Mouse (Mus musculus) midbrain, embryonic 12.5 days (tissue): Measurements from ENCODE around the gene Crls1. TPM values are rescaled to one million over a fixed set of nuclear protein-coding genes. Genes with fewer than 3 reads are reported as not detected.

Experiments used
- ATAC-seq: fragments of 200-750 bp; cut with Nextera tagmentation; 2 replicates; pipeline ENCODE4 v1.8.0; 2017; ENCODE audit warnings: low read depth, moderate TSS enrichment, moderate library complexity; ENCODE audit not compliant: low FRiP score
- H3K27ac ChIP-seq: fragments of 300-500 bp; sonication (generic); replicated peaks from 2 replicates; pipeline ENCODE4 v1.5.1; 2016; ENCODE audit warnings: mild to moderate bottlenecking
- H3K27me3 ChIP-seq: fragments of 300-500 bp; sonication (generic); 2 replicates; pipeline ENCODE4 v1.6.1; 2016; ENCODE audit warnings: mild to moderate bottlenecking
- H3K36me3 ChIP-seq: fragments of 300-500 bp; sonication (generic); 2 replicates; pipeline ENCODE4 v1.6.1; 2016
- H3K4me1 ChIP-seq: fragments of 300-500 bp; sonication (generic); 2 replicates; pipeline ENCODE4 v1.6.1; 2016
- H3K4me2 ChIP-seq: fragments of 300-500 bp; sonication (generic); replicated peaks from 2 replicates; pipeline ENCODE4 v1.6.1; 2016; ENCODE audit warnings: mild to moderate bottlenecking, moderate library complexity
- H3K4me3 ChIP-seq: fragments of 300-500 bp; sonication (generic); 2 replicates; pipeline ENCODE4 v1.5.1; 2016; ENCODE audit warnings: mild to moderate bottlenecking
- H3K9ac ChIP-seq: fragments of 300-500 bp; sonication (generic); replicated peaks from 2 replicates; pipeline ENCODE4 v1.6.1; 2016; ENCODE audit warnings: mild to moderate bottlenecking, moderate library complexity
- H3K9me3 ChIP-seq: fragments of 300-500 bp; sonication (generic); 2 replicates; pipeline ENCODE4 v1.6.1; 2016; ENCODE audit warnings: mild to moderate bottlenecking
- WGBS: fragments of 180-500 bp; shearing (Covaris S2); methylation state at CpG from one replicate; pipeline ENCODE4 v1.1.7; 2016; 5-methylcytosine and 5-hydroxymethylcytosine counted together
- polyA plus RNA-seq: library from polyadenylated mRNA; unstranded; fragments of >200 nt; fragmentation: Nextera tagmentation; extraction: Ambion mirVana; gene quantifications from 2 replicates; pipeline ENCODE4 v1.2.1, GENCODE M21; 2016

Crls1 gene
- polyA plus RNA-seq, result 22.1 and 25.8 TPM in 2 replicates

- H3K9ac ChIP-seq, result peak within 1 kb of the TSS; percentile 92
- no peaks in the 10 kb centered on the region for H3K9me3 ChIP-seq
- H3K4me3 ChIP-seq, result peak within 1 kb of the TSS; percentile 99
- ATAC-seq, result peak; percentile 94
- peak within 1 kb of the TSS; percentile 74 for H3K4me2 ChIP-seq
- H3K27me3 ChIP-seq, result no peaks in the 10 kb centered on the region
- peaks cover 13% of the 10 kb centered on the region for H3K4me1 ChIP-seq
- peak within 1 kb of the TSS; percentile 77 for H3K27ac ChIP-seq
- WGBS, result under 1% methylated on average over 80 of the region's 96 CpGs
- H3K36me3 ChIP-seq, result peaks cover 17% of the 10 kb centered on the region
Observed at GRCm38 (mm10) chr2:132846407-132847358, at the start of gene Crls1. Crls1 (plus strand) TSS chr2:132846666.

- Histone ChIP-seq H3K4me3 (no peak overlapping the region), H3K27ac (no peak overlapping the region), H3K4me1 (no peaks in the 10 kb centered on the region), H3K36me3 (peaks cover 47% of the 10 kb centered on the region), H3K27me3 (no peaks in the 10 kb centered on the region), H3K9me3 (no peaks in the 10 kb centered on the region), H3K4me2 (no peak overlapping the region), H3K9ac (no peak overlapping the region)
- no peak for ATAC-seq
- 91% methylated on average over 2 of the region's 2 CpGs for WGBS
Observed at GRCm38 (mm10) chr2:132802976-132803375, 43.5 kb upstream of the Crls1 start.

- ATAC-seq, result peak; percentile 100
- peaks cover 24% of the 10 kb centered on the region for H3K36me3 ChIP-seq
- H3K4me3 ChIP-seq, result peak within 1 kb of the TSS; percentile 88
- WGBS, result under 1% methylated on average over 59 of the region's 59 CpGs
- peak within 1 kb of the TSS; percentile 73 for H3K9ac ChIP-seq
- H3K9me3 ChIP-seq, result no peaks in the 10 kb centered on the region
- peak within 1 kb of the TSS; percentile 67 for H3K27ac ChIP-seq
- H3K27me3 ChIP-seq, result no peaks in the 10 kb centered on the region
- peaks cover 18% of the 10 kb centered on the region for H3K4me1 ChIP-seq
- peak within 1 kb of the TSS; percentile 89 for H3K4me2 ChIP-seq
Observed at GRCm38 (mm10) chr2:132815608-132816314, 30.7 kb upstream of the Crls1 start, which contains the start of the genes Trmt6 and Mcm8. Trmt6 (minus strand) TSS chr2:132816055. Mcm8 (plus strand) TSS chr2:132816141.

- H3K36me3 ChIP-seq, result peaks cover 11% of the 10 kb centered on the region
- WGBS, result 89% methylated on average over 4 of the region's 4 CpGs
Observed at GRCm38 (mm10) chr2:132841071-132841470, 5.4 kb upstream of the Crls1 start.

GRCm38 (mm10) chr2:132847581-132847980 is 1.1 kb downstream of the Crls1 start:
- Histone ChIP-seq H3K4me2 (peak overlapping the region; percentile 74), H3K9ac (peak overlapping the region; percentile 92), H3K9me3 (no peaks in the 10 kb centered on the region), H3K4me1 (peaks cover 13% of the 10 kb centered on the region), H3K27me3 (no peaks in the 10 kb centered on the region), H3K36me3 (peaks cover 23% of the 10 kb centered on the region), H3K27ac (no peak overlapping the region), H3K4me3 (peak overlapping the region; percentile 99)
- 0 out of 2 replicates have a peak, but pooled peaks have one; percentile 3 for ATAC-seq
- 53% methylated on average over 7 of the region's 7 CpGs for WGBS

More at GRCm38 (mm10) chr2:132841071-132841470, 5.4 kb upstream of the Crls1 start:
- no peak overlapping the region for H3K4me3 ChIP-seq
- H3K4me2 ChIP-seq, result no peak overlapping the region
- no peak overlapping the region for H3K9ac ChIP-seq
- H3K9me3 ChIP-seq, result no peaks in the 10 kb centered on the region
- ATAC-seq, result no peak
- H3K27ac ChIP-seq, result no peak overlapping the region
- H3K27me3 ChIP-seq, result no peaks in the 10 kb centered on the region
- no peaks in the 10 kb centered on the region for H3K4me1 ChIP-seq

- H3K4me2 ChIP-seq, result peak overlapping the region; percentile 74
Observed at GRCm38 (mm10) chr2:132848361-132848760, 1.9 kb downstream of the Crls1 start.

GRCm38 (mm10) chr2:132849141-132849540 is 2.7 kb downstream of the Crls1 start:
- H3K9ac ChIP-seq, result no peak overlapping the region
- H3K4me1 ChIP-seq, result peaks cover 13% of the 10 kb centered on the region
- no peaks in the 10 kb centered on the region for H3K27me3 ChIP-seq
- no peaks in the 10 kb centered on the region for H3K9me3 ChIP-seq
- H3K4me3 ChIP-seq, result no peak overlapping the region
- no peak overlapping the region for H3K27ac ChIP-seq
- 94% methylated on average over 6 of the region's 6 CpGs for WGBS
- peaks cover 23% of the 10 kb centered on the region for H3K36me3 ChIP-seq
- ATAC-seq, result no peak
- no peak overlapping the region for H3K4me2 ChIP-seq

More at GRCm38 (mm10) chr2:132848361-132848760, 1.9 kb downstream of the Crls1 start:
- Histone ChIP-seq H3K36me3 (peaks cover 23% of the 10 kb centered on the region), H3K9me3 (no peaks in the 10 kb centered on the region), H3K9ac (no peak overlapping the region), H3K4me3 (no peak overlapping the region), H3K27ac (no peak overlapping the region), H3K4me1 (peaks cover 13% of the 10 kb centered on the region), H3K27me3 (no peaks in the 10 kb centered on the region)
- WGBS, result 88% methylated on average over 4 of the region's 4 CpGs
- no peak for ATAC-seq

- WGBS, result 90% methylated on average over 1 of the region's 1 CpGs
- H3K9me3 ChIP-seq, result no peaks in the 10 kb centered on the region
- ATAC-seq, result no peak
- H3K27me3 ChIP-seq, result no peaks in the 10 kb centered on the region
- no peak overlapping the region for H3K27ac ChIP-seq
- no peak overlapping the region for H3K9ac ChIP-seq
- H3K36me3 ChIP-seq, result peaks cover 23% of the 10 kb centered on the region
- no peak overlapping the region for H3K4me3 ChIP-seq
- peaks cover 5% of the 10 kb centered on the region for H3K4me1 ChIP-seq
- H3K4me2 ChIP-seq, result no peak overlapping the region
Observed at GRCm38 (mm10) chr2:132853051-132853450, 6.6 kb downstream of the Crls1 start.

GRCm38 (mm10) chr2:132856333-132856732 is 9.9 kb downstream of the Crls1 start:
- H3K27ac ChIP-seq, result no peak overlapping the region
- no peaks in the 10 kb centered on the region for H3K9me3 ChIP-seq
- H3K4me3 ChIP-seq, result no peak overlapping the region
- H3K4me2 ChIP-seq, result no peak overlapping the region
- no peak for ATAC-seq
- no peak overlapping the region for H3K9ac ChIP-seq
- no peaks in the 10 kb centered on the region for H3K4me1 ChIP-seq
- WGBS, result 82% methylated on average over 5 of the region's 5 CpGs
- peaks cover 9% of the 10 kb centered on the region; the same call in 1 of the 2 replicates for H3K36me3 ChIP-seq
- H3K27me3 ChIP-seq, result no peaks in the 10 kb centered on the region

GRCm38 (mm10) chr2:132860435-132860834 is 14.0 kb downstream of the Crls1 start:
- H3K27ac ChIP-seq, result no peak overlapping the region
- H3K27me3 ChIP-seq, result no peaks in the 10 kb centered on the region
- H3K4me3 ChIP-seq, result no peak overlapping the region
- no peak overlapping the region for H3K4me2 ChIP-seq
- H3K9me3 ChIP-seq, result no peaks in the 10 kb centered on the region
- no peaks in the 10 kb centered on the region for H3K4me1 ChIP-seq
- peaks cover 6% of the 10 kb centered on the region for H3K36me3 ChIP-seq
- no peak for ATAC-seq
- no peak overlapping the region for H3K9ac ChIP-seq

GRCm38 (mm10) chr2:132861456-132861855 is 15.0 kb downstream of the Crls1 start:
- no peak overlapping the region for H3K27ac ChIP-seq
- WGBS, result 95% methylated on average over 2 of the region's 2 CpGs
- no peak for ATAC-seq

GRCm38 (mm10) chr2:132863325-132863724 is 16.9 kb downstream of the Crls1 start:
- no peaks in the 10 kb centered on the region for H3K9me3 ChIP-seq
- H3K27ac ChIP-seq, result no peak overlapping the region
- H3K4me1 ChIP-seq, result no peaks in the 10 kb centered on the region
- no peaks in the 10 kb centered on the region for H3K27me3 ChIP-seq
- 95% methylated on average over 2 of the region's 2 CpGs for WGBS
- H3K9ac ChIP-seq, result no peak overlapping the region
- no peak overlapping the region for H3K4me2 ChIP-seq
- no peak for ATAC-seq
- peaks cover 14% of the 10 kb centered on the region for H3K36me3 ChIP-seq
- H3K4me3 ChIP-seq, result no peak overlapping the region

More at GRCm38 (mm10) chr2:132861456-132861855, 15.0 kb downstream of the Crls1 start:
- Histone ChIP-seq H3K9me3 (no peaks in the 10 kb centered on the region), H3K4me1 (no peaks in the 10 kb centered on the region), H3K4me2 (no peak overlapping the region), H3K9ac (no peak overlapping the region), H3K27me3 (no peaks in the 10 kb centered on the region), H3K4me3 (no peak overlapping the region), H3K36me3 (peaks cover 8% of the 10 kb centered on the region)
